8 mouse cellular contexts compared by ENCODE assay signal in genomic region chr6:97210962-97211601, GRCm38 (mm10). TPM values are rescaled to one million over a fixed set of nuclear protein-coding genes. Genes with fewer than 3 reads are reported as not detected.
DNase-seq lines count a peak whose midpoint lies in the region; ATAC-seq lines count a peak whose summit lies in the region.

No protein-coding gene starts in this region.

- H3K4me3 ChIP-seq in kidney, embryonic 14.5 days (ENCODE audit: low read length), result peak overlapping the region; percentile 59
- peak overlapping the region; percentile 73 for H3K4me3 ChIP-seq in forebrain, embryonic 15.5 days
- peak overlapping the region; percentile 82 for H3K4me3 ChIP-seq in stomach, embryonic 16.5 days (replicated peaks; ENCODE audit: low read length)

- H3K9me3 ChIP-seq in kidney, embryonic 14.5 days (ENCODE audit: control insufficient read depth, low read length), result no peaks in the 10 kb centered on the region
- no peaks in the 10 kb centered on the region for H3K9me3 ChIP-seq in forebrain, embryonic 15.5 days
- no peaks in the 10 kb centered on the region for H3K9me3 ChIP-seq in stomach, embryonic 16.5 days (replicated peaks; ENCODE audit: control insufficient read depth, low read length)

- H3K4me2 ChIP-seq in kidney, embryonic 14.5 days (replicated peaks; ENCODE audit: low read depth, low read length), result peak overlapping the region; percentile 76
- peak overlapping the region; percentile 60 for H3K4me2 ChIP-seq in forebrain, embryonic 15.5 days (replicated peaks)
- peak overlapping the region; percentile 84 for H3K4me2 ChIP-seq in stomach, embryonic 16.5 days (ENCODE audit: low read depth, low read length)

- DNase-seq in kidney, adult 8-10 months, result no peak
- DNase-seq in R1 (ENCODE audit: low read depth, low spot score), result peak; percentile 51
- DNase-seq in kidney, postnatal 4 days, result peak; percentile 31 to 45
- DNase-seq in urinary bladder, postnatal 10 days (ENCODE audit: low spot score), result no peak

- H3K4me1 ChIP-seq in kidney, embryonic 14.5 days (ENCODE audit: control insufficient read depth, insufficient read depth, low read length), result peaks cover 4% of the 10 kb centered on the region; the same call in 1 of the 2 replicates
- peaks cover 33% of the 10 kb centered on the region for H3K4me1 ChIP-seq in forebrain, embryonic 15.5 days
- H3K4me1 ChIP-seq in stomach, embryonic 16.5 days (ENCODE audit: control insufficient read depth, insufficient read depth, low read length), result peaks cover 8% of the 10 kb centered on the region

- H3K27ac ChIP-seq in kidney, embryonic 14.5 days (ENCODE audit: low read depth, low read length), result no peak overlapping the region; the same call in 1 of the 2 replicates
- peak overlapping the region; percentile 58 for H3K27ac ChIP-seq in forebrain, embryonic 15.5 days (replicated peaks)
- H3K27ac ChIP-seq in stomach, embryonic 16.5 days (ENCODE audit: low read length), result peak overlapping the region; percentile 79

- no peaks in the 10 kb centered on the region for H3K27me3 ChIP-seq in kidney, embryonic 14.5 days (ENCODE audit: control insufficient read depth, insufficient read depth, low read length)
- no peaks in the 10 kb centered on the region for H3K27me3 ChIP-seq in forebrain, embryonic 15.5 days
- no peaks in the 10 kb centered on the region for H3K27me3 ChIP-seq in stomach, embryonic 16.5 days (ENCODE audit: control insufficient read depth, insufficient read depth, low read length)

- WGBS in kidney, embryonic 14.5 days, result 1% methylated on average over 22 of the region's 22 CpGs
- WGBS in forebrain, embryonic 15.5 days, result 3% methylated on average over 22 of the region's 22 CpGs
- WGBS in stomach, embryonic 16.5 days, result 1% methylated on average over 22 of the region's 22 CpGs

- ATAC-seq in kidney, embryonic 14.5 days (ENCODE audit: low FRiP score, low TSS enrichment), result peak; percentile 61
- peak; percentile 59 for ATAC-seq in forebrain, embryonic 15.5 days (replicated peaks)
- ATAC-seq in megakaryocyte progenitor cell, adult 5-6 weeks (replicated peaks; ENCODE audit: poor library complexity), result peak; percentile 51
- peak; percentile 61; the same call in 1 of the 2 replicates for ATAC-seq in stomach, embryonic 16.5 days (ENCODE audit: insufficient read depth, low FRiP score)

- H3K9ac ChIP-seq in kidney, embryonic 14.5 days (ENCODE audit: low read depth, low read length), result peak overlapping the region; percentile 67
- H3K9ac ChIP-seq in forebrain, embryonic 15.5 days (replicated peaks), result peak overlapping the region; percentile 75
- peak overlapping the region; percentile 85 for H3K9ac ChIP-seq in stomach, embryonic 16.5 days (ENCODE audit: low read length)

- H3K36me3 ChIP-seq in kidney, embryonic 14.5 days (ENCODE audit: control insufficient read depth, insufficient read depth, low read length), result no peaks in the 10 kb centered on the region
- H3K36me3 ChIP-seq in forebrain, embryonic 15.5 days, result no peaks in the 10 kb centered on the region
- no peaks in the 10 kb centered on the region for H3K36me3 ChIP-seq in stomach, embryonic 16.5 days (ENCODE audit: control insufficient read depth, insufficient read depth, low read length)

RNA-seq across cellular contexts. Expression of gene Arl6ip5, which starts 0.6 kb away (rescaled TPM):
- 25.9 and 62.3 TPM in 2 replicates for polyA plus RNA-seq in kidney, embryonic 14.5 days (2014; fragmentation: Nextera tagmentation; extraction: Ambion mirVana)
- 111 and 114 TPM in 2 replicates for polyA plus RNA-seq in forebrain, embryonic 15.5 days (2015; fragmentation: Nextera tagmentation; extraction: Ambion mirVana)
- 55.4 and 57.6 TPM in 2 replicates for total RNA-seq in megakaryocyte progenitor cell, adult 5-6 weeks (2015)
- 54.3 and 55.8 TPM in 2 replicates for total RNA-seq in megakaryocyte progenitor cell, adult 5-6 weeks (2017)
- polyA plus RNA-seq in stomach, embryonic 16.5 days (2015; fragmentation: Nextera tagmentation; extraction: Ambion mirVana), result 77.0 and 93.1 TPM in 2 replicates

RNA-seq across cellular contexts. Expression of gene Uba3, which starts 5.6 kb away (rescaled TPM):
- 86.5 and 89.9 TPM in 2 replicates for polyA plus RNA-seq in kidney, embryonic 14.5 days (2014; fragmentation: Nextera tagmentation; extraction: Ambion mirVana)
- polyA plus RNA-seq in forebrain, embryonic 15.5 days (2015; fragmentation: Nextera tagmentation; extraction: Ambion mirVana), result 98.7 and 102 TPM in 2 replicates
- total RNA-seq in megakaryocyte progenitor cell, adult 5-6 weeks (2015), result 51.9 and 54.4 TPM in 2 replicates
- total RNA-seq in megakaryocyte progenitor cell, adult 5-6 weeks (2017), result 57.9 and 62.8 TPM in 2 replicates
- 62.7 and 64.9 TPM in 2 replicates for polyA plus RNA-seq in stomach, embryonic 16.5 days (2015; fragmentation: Nextera tagmentation; extraction: Ambion mirVana)

RNA-seq across cellular contexts. Expression of gene Tmf1, which starts 32.2 kb away (rescaled TPM):
- polyA plus RNA-seq in kidney, embryonic 14.5 days (2014; fragmentation: Nextera tagmentation; extraction: Ambion mirVana), result 33.6 and 36.7 TPM in 2 replicates
- 36.4 and 37.4 TPM in 2 replicates for polyA plus RNA-seq in forebrain, embryonic 15.5 days (2015; fragmentation: Nextera tagmentation; extraction: Ambion mirVana)
- 16.5 and 20.0 TPM in 2 replicates for total RNA-seq in megakaryocyte progenitor cell, adult 5-6 weeks (2015)
- total RNA-seq in megakaryocyte progenitor cell, adult 5-6 weeks (2017), result 50.3 and 115 TPM in 2 replicates
- polyA plus RNA-seq in stomach, embryonic 16.5 days (2015; fragmentation: Nextera tagmentation; extraction: Ambion mirVana), result 27.7 and 35.2 TPM in 2 replicates

RNA-seq across cellular contexts. Expression of gene Lmod3, which starts 41.5 kb away (rescaled TPM):
- polyA plus RNA-seq in kidney, embryonic 14.5 days (2014; fragmentation: Nextera tagmentation; extraction: Ambion mirVana), result 0.09 TPM in 1 of 2 replicates, not detected in the other
- 0.08 TPM in 2 replicates for polyA plus RNA-seq in forebrain, embryonic 15.5 days (2015; fragmentation: Nextera tagmentation; extraction: Ambion mirVana)
- total RNA-seq in megakaryocyte progenitor cell, adult 5-6 weeks (2015), result not detected in 2 replicates
- total RNA-seq in megakaryocyte progenitor cell, adult 5-6 weeks (2017), result not detected in 2 replicates
- 0.10 and 4.4 TPM in 2 replicates for polyA plus RNA-seq in stomach, embryonic 16.5 days (2015; fragmentation: Nextera tagmentation; extraction: Ambion mirVana)

Comparison
In these comparisons a context has a peak if more than half of its experiments do, and no peak if none do; other contexts are left out.
1. DNase-seq: peak in R1 (single experiment) and kidney, postnatal 4 days (2 of 2); none in kidney, adult 8-10 months (0 of 2) and urinary bladder, postnatal 10 days (single experiment).
2. Peak in every context shown above with its lines, with median percentiles within 50 percentile points of each other: ATAC-seq, H3K4me2 ChIP-seq, H3K4me3 ChIP-seq and H3K9ac ChIP-seq.